Mouse (Mus musculus) lung, embryonic 15.5 days (tissue): ENCODE results near the gene Slc16a3. TPM values are rescaled to one million over a fixed set of nuclear protein-coding genes. Genes with fewer than 3 reads are reported as not detected.
A peak's percentile ranks its signal among the peaks of the same experiment; 100 is the strongest.

Experiments
- ATAC-seq: fragments of 200-750 bp; cut with Nextera tagmentation; 2 replicates; pipeline ENCODE4 v1.8.0; 2017; ENCODE audit warnings: moderate number of reproducible peaks, borderline replicate concordance; ENCODE audit not compliant: low FRiP score, low TSS enrichment; ENCODE audit errors: extremely low read depth
- H3K27ac ChIP-seq: fragments of 300-500 bp; sonication (generic); 2 replicates; pipeline ENCODE4 v1.5.1; 2015; ENCODE audit warnings: moderate library complexity, mild to moderate bottlenecking, inconsistent platforms
- H3K27me3 ChIP-seq: fragments of 300-500 bp; sonication (generic); 2 replicates; pipeline ENCODE4 v1.6.1; 2015; ENCODE audit warnings: inconsistent platforms
- H3K36me3 ChIP-seq: fragments of 300-500 bp; sonication (generic); 2 replicates; pipeline ENCODE4 v1.6.1; 2015; ENCODE audit warnings: inconsistent platforms
- H3K4me1 ChIP-seq: fragments of 300-500 bp; sonication (generic); 2 replicates; pipeline ENCODE4 v1.6.1; 2015; ENCODE audit warnings: inconsistent platforms
- H3K4me2 ChIP-seq: fragments of 300-500 bp; sonication (generic); 2 replicates; pipeline ENCODE4 v1.6.1; 2015; ENCODE audit warnings: inconsistent platforms, mild to moderate bottlenecking, moderate library complexity
- H3K4me3 ChIP-seq: fragments of 300-500 bp; sonication (generic); 2 replicates; pipeline ENCODE4 v1.5.1; 2015; ENCODE audit warnings: mild to moderate bottlenecking, inconsistent platforms
- H3K9ac ChIP-seq: fragments of 300-500 bp; sonication (generic); 2 replicates; pipeline ENCODE4 v1.6.1; 2015; ENCODE audit warnings: inconsistent platforms
- H3K9me3 ChIP-seq: fragments of 300-500 bp; sonication (generic); 2 replicates; pipeline ENCODE4 v1.6.1; 2016; ENCODE audit warnings: inconsistent platforms
- WGBS: fragments of 180-500 bp; shearing (Covaris S2); methylation state at CpG from one replicate; pipeline ENCODE4 v1.1.7; 2015; 5-methylcytosine and 5-hydroxymethylcytosine counted together
- polyA plus RNA-seq: library from polyadenylated mRNA; unstranded; fragments of >200 nt; fragmentation: Nextera tagmentation; extraction: Ambion mirVana; gene quantifications from 2 replicates; pipeline ENCODE4 v1.2.1, GENCODE M21; 2015

Slc16a3 gene
- polyA plus RNA-seq, 1 experiment from 2014 or later: 67.1 TPM

DNA sequence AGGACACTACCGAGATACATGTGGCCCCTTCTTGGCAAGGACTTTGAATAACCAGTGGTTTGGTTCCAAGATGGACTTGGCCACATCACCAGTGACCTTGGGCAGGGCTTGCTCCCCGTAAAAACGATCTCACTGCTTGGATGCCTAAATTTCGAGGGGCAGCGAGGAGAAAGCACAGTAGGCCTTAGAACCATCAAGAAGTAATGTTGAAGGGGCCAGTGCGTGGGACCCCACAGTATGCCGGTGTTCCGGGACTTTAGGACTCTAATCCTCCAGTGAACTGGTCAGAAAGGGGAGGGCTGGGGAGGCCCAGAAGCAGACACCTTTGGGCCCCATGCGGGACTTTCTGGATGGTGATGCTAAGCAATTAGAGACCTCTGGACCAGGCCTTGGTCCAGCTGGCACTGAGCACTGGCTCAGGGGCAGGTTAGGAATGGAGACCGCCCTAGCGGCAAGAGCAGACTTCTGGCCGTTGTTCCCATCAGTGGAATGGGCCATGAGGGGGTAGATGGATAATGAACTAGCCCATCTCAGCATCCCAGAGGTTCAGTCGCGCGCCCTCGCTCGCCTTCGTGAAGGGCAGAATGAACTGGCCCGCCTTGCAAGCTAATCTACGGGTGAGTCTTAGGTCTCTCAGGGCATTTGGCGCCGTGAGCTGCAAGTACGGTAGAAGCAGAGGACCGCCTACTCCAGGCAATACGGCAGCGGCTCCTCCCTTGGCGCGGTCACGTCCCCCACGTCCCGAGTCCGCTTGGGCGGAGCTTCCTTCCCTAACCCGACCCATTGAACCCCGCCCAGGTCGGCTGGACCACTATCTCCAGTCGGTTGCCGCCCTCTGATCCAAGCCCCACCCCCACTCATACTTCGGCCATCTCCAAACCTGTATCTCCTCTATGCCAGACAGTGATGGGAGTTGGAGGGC is 2.3 kb downstream of the Slc16a3 start:
- Histone ChIP-seq H3K4me3 (peak overlapping the region; percentile 54), H3K9me3 (no peaks in the 10 kb centered on the region), H3K4me1 (peaks cover 51% of the 10 kb centered on the region)

GRCm38 (mm10) chr11:120951237-120951636 is 3.0 kb downstream of the Slc16a3 start:
- ATAC-seq: no peak; the same call in 1 of the 2 replicates

More for the DNA sequence above, 2.3 kb downstream of the Slc16a3 start:
- H3K27me3 ChIP-seq: no peaks in the 10 kb centered on the region
- peak overlapping the region; percentile 43 for H3K27ac ChIP-seq
- peak overlapping the region; percentile 87 for H3K4me2 ChIP-seq
- H3K9ac ChIP-seq: peak overlapping the region; percentile 35
- WGBS: 3% methylated on average over 39 of the region's 39 CpGs
- no peaks in the 10 kb centered on the region; the same call in 1 of the 2 replicates for H3K36me3 ChIP-seq
- peak; percentile 87 for ATAC-seq

GRCm38 (mm10) chr11:120951731-120952730 is 3.8 kb downstream of the Slc16a3 start:
- Histone ChIP-seq H3K36me3 (peaks cover 14% of the 10 kb centered on the region), H3K4me2 (peak overlapping the region; percentile 87), H3K9me3 (no peaks in the 10 kb centered on the region), H3K4me1 (peaks cover 51% of the 10 kb centered on the region), H3K27me3 (no peaks in the 10 kb centered on the region), H3K4me3 (no peak overlapping the region), H3K9ac (no peak overlapping the region), H3K27ac (no peak overlapping the region; the same call in 1 of the 2 replicates)
- ATAC-seq: no peak
- WGBS: 75% methylated on average over 9 of the region's 9 CpGs

More at GRCm38 (mm10) chr11:120951237-120951636, 3.0 kb downstream of the Slc16a3 start:
- H3K9ac ChIP-seq: no peak overlapping the region
- peak overlapping the region; percentile 54 for H3K4me3 ChIP-seq
- H3K36me3 ChIP-seq: peaks cover 6% of the 10 kb centered on the region; the same call in 1 of the 2 replicates
- H3K27ac ChIP-seq: peak overlapping the region; percentile 30
- H3K4me2 ChIP-seq: peak overlapping the region; percentile 87
- H3K9me3 ChIP-seq: no peaks in the 10 kb centered on the region
- H3K4me1 ChIP-seq: peaks cover 51% of the 10 kb centered on the region
- H3K27me3 ChIP-seq: no peaks in the 10 kb centered on the region
- WGBS: 26% methylated on average over 8 of the region's 8 CpGs

GRCm38 (mm10) chr11:120954936-120955335 is 6.7 kb downstream of the Slc16a3 start:
- 0 out of 2 replicates have a peak overlapping the region, but pooled peaks have one; percentile 18 for H3K27ac ChIP-seq
- H3K4me1 ChIP-seq: peaks cover 46% of the 10 kb centered on the region
- H3K9me3 ChIP-seq: no peaks in the 10 kb centered on the region
- H3K4me3 ChIP-seq: no peak overlapping the region
- no peak for ATAC-seq
- no peaks in the 10 kb centered on the region for H3K27me3 ChIP-seq
- WGBS: 73% methylated on average over 5 of the region's 5 CpGs
- no peak overlapping the region for H3K4me2 ChIP-seq
- H3K36me3 ChIP-seq: peaks cover 24% of the 10 kb centered on the region
- no peak overlapping the region for H3K9ac ChIP-seq

- ATAC-seq: no peak
- WGBS: 85% methylated on average over 8 of the region's 8 CpGs
- Histone ChIP-seq H3K4me3 (no peak overlapping the region), H3K27ac (no peak overlapping the region), H3K9ac (no peak overlapping the region), H3K36me3 (peaks cover 24% of the 10 kb centered on the region), H3K9me3 (no peaks in the 10 kb centered on the region), H3K4me2 (no peak overlapping the region), H3K4me1 (peaks cover 38% of the 10 kb centered on the region), H3K27me3 (no peaks in the 10 kb centered on the region)
Measured at GRCm38 (mm10) chr11:120955701-120956100, 7.4 kb downstream of the Slc16a3 start.

- no peak overlapping the region for H3K4me3 ChIP-seq
- H3K9me3 ChIP-seq: no peaks in the 10 kb centered on the region
- no peak for ATAC-seq
- H3K27ac ChIP-seq: no peak overlapping the region
- peaks cover 27% of the 10 kb centered on the region for H3K4me1 ChIP-seq
- H3K27me3 ChIP-seq: no peaks in the 10 kb centered on the region
- WGBS: 51% methylated on average over 8 of the region's 8 CpGs
- no peak overlapping the region for H3K9ac ChIP-seq
- H3K36me3 ChIP-seq: peaks cover 38% of the 10 kb centered on the region
- no peak overlapping the region for H3K4me2 ChIP-seq
Measured at GRCm38 (mm10) chr11:120957052-120957451, 8.8 kb downstream of the Slc16a3 start.

GRCm38 (mm10) chr11:120957731-120958257 is 9.5 kb downstream of the Slc16a3 start:
- H3K36me3 ChIP-seq: peaks cover 45% of the 10 kb centered on the region
- H3K27ac ChIP-seq: 0 out of 2 replicates have a peak overlapping the region, but pooled peaks have one; percentile 24
- peaks cover 20% of the 10 kb centered on the region for H3K4me1 ChIP-seq
- H3K4me3 ChIP-seq: no peak overlapping the region
- no peak overlapping the region for H3K4me2 ChIP-seq
- no peak overlapping the region for H3K9ac ChIP-seq
- no peaks in the 10 kb centered on the region for H3K27me3 ChIP-seq
- 58% methylated on average over 15 of the region's 15 CpGs for WGBS
- no peak for ATAC-seq
- H3K9me3 ChIP-seq: no peaks in the 10 kb centered on the region

GRCm38 (mm10) chr11:120959066-120959465 is 10.8 kb downstream of the Slc16a3 start:
- Histone ChIP-seq H3K9ac (no peak overlapping the region), H3K27me3 (no peaks in the 10 kb centered on the region), H3K4me1 (peaks cover 20% of the 10 kb centered on the region), H3K9me3 (no peaks in the 10 kb centered on the region), H3K4me3 (no peak overlapping the region), H3K4me2 (no peak overlapping the region), H3K36me3 (peaks cover 58% of the 10 kb centered on the region), H3K27ac (no peak overlapping the region)
- 83% methylated on average over 18 of the region's 18 CpGs for WGBS
- ATAC-seq: no peak

DNA sequence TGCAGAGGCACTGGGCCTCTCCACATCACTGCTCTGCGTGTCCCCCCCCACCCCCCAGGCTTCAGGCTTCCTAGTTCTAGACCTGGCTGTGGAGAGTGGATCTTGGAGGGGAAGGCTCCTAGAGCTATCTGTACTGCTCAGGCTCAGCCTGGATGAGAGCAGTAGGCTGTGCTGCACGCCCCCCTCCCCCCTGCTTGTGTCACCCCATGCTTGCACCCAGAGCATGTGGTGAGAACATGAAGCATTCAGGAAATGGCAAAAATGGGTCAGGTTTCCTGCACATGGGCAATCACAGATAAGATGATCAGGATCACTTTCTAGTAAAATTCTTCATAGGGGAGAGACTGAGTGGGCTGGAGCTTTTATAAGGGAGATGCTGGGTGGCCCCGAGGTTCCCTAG is 11.3 kb downstream of the Slc16a3 start:
- no peaks in the 10 kb centered on the region for H3K27me3 ChIP-seq
- H3K4me1 ChIP-seq: peaks cover 18% of the 10 kb centered on the region
- WGBS: 73% methylated on average over 3 of the region's 3 CpGs
- H3K36me3 ChIP-seq: peaks cover 63% of the 10 kb centered on the region
- no peak overlapping the region for H3K9ac ChIP-seq
- no peak overlapping the region for H3K27ac ChIP-seq
- no peak for ATAC-seq
- no peak overlapping the region for H3K4me2 ChIP-seq
- H3K9me3 ChIP-seq: no peaks in the 10 kb centered on the region
- no peak overlapping the region for H3K4me3 ChIP-seq

GRCm38 (mm10) chr11:120960248-120960647 is 12.0 kb downstream of the Slc16a3 start:
- ATAC-seq: no peak
- 60% methylated on average over 1 of the region's 1 CpGs for WGBS
- H3K9ac ChIP-seq: no peak overlapping the region
- no peaks in the 10 kb centered on the region for H3K27me3 ChIP-seq
- H3K9me3 ChIP-seq: no peaks in the 10 kb centered on the region
- H3K27ac ChIP-seq: no peak overlapping the region
- no peak overlapping the region for H3K4me2 ChIP-seq
- peaks cover 70% of the 10 kb centered on the region for H3K36me3 ChIP-seq
- peaks cover 11% of the 10 kb centered on the region for H3K4me1 ChIP-seq
- no peak overlapping the region for H3K4me3 ChIP-seq

DNA sequence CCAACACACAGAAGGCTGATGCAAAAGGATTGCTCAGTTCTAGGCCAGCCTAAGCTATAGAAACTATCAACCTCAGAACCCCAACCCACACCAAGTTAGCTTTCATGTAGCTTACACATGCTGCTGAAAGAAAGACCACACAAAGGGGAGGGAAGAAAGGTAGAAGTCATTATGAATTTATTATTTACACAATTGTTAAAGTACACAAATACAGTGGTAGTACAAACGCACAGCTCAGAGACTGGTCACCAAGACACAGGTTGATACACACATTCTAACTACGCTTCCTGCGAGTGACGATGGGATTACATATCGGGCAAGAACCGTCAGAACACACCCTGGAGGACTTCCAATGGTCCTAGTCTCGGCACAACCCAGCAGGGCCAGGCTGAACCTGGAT is 13.3 kb downstream of the Slc16a3 start:
- Histone ChIP-seq H3K9ac (no peak overlapping the region), H3K4me3 (no peak overlapping the region), H3K36me3 (peaks cover 73% of the 10 kb centered on the region), H3K9me3 (no peaks in the 10 kb centered on the region), H3K27ac (no peak overlapping the region), H3K4me1 (peaks cover 9% of the 10 kb centered on the region; the same call in 1 of the 2 replicates), H3K4me2 (no peak overlapping the region), H3K27me3 (no peaks in the 10 kb centered on the region)
- 74% methylated on average over 7 of the region's 7 CpGs for WGBS
- no peak for ATAC-seq
